In genomic region chr9:92456605-92457004, GRCm38 (mm10) we compare ENCODE assay signal across 8 mouse cellular contexts.
"Had no signal": no experiment of that assay in that cellular context is flagged by ENCODE, and none has a peak within 500 bp of the region (broad histone marks: within the 10 kb centered on the region; RNA-seq: fewer than 3 reads in every experiment).

No protein-coding gene starts in this region.

- H3K9ac ChIP-seq: liver, embryonic 12.5 days; neural tube, embryonic 12.5 days; stomach, embryonic 15.5 days had no signal

- H3K36me3 ChIP-seq: limb, embryonic 15.5 days; liver, embryonic 12.5 days; midbrain, embryonic 10.5 days; neural tube, embryonic 12.5 days; stomach, embryonic 15.5 days had no signal

- DNase-seq: midbrain, embryonic 14.5 days; right cerebral cortex, postnatal 14 days; thymus, postnatal 4 days had no signal

- H3K4me1 ChIP-seq: limb, embryonic 15.5 days had no signal

- H3K27ac ChIP-seq: liver, embryonic 12.5 days; neural tube, embryonic 12.5 days had no signal

- H3K27me3 ChIP-seq: limb, embryonic 15.5 days; liver, embryonic 12.5 days; neural tube, embryonic 12.5 days; stomach, embryonic 15.5 days had no signal
